Mouse (Mus musculus): Measurements from ENCODE around the gene Il4ra.

- TF ChIP-seq CTCF (IDR thresholded peaks at IDR 0.05; ENCODE audit: control insufficient read depth, insufficient read depth, insufficient replicate concordance, low read depth, low read length): no peak
- no peak for TF ChIP-seq POLR2A (IDR thresholded peaks at IDR 0.05; ENCODE audit: control insufficient read depth, low read depth, low read length)
These were observed 36.8 kb downstream of the Il4ra start for GRCm38 (mm10) chr7:125588721-125589120.

All from testis, adult 2 months (tissue).